Mouse (Mus musculus) R1 (cell line): ENCODE measurements around the gene Stxbp4.

Experiments
- DNase-seq: peaks from one replicate; pipeline ENCODE4 v3.0.0-alpha.2; 2018; ENCODE audit warnings: low read depth, low spot score

Gene Stxbp4

DNA sequence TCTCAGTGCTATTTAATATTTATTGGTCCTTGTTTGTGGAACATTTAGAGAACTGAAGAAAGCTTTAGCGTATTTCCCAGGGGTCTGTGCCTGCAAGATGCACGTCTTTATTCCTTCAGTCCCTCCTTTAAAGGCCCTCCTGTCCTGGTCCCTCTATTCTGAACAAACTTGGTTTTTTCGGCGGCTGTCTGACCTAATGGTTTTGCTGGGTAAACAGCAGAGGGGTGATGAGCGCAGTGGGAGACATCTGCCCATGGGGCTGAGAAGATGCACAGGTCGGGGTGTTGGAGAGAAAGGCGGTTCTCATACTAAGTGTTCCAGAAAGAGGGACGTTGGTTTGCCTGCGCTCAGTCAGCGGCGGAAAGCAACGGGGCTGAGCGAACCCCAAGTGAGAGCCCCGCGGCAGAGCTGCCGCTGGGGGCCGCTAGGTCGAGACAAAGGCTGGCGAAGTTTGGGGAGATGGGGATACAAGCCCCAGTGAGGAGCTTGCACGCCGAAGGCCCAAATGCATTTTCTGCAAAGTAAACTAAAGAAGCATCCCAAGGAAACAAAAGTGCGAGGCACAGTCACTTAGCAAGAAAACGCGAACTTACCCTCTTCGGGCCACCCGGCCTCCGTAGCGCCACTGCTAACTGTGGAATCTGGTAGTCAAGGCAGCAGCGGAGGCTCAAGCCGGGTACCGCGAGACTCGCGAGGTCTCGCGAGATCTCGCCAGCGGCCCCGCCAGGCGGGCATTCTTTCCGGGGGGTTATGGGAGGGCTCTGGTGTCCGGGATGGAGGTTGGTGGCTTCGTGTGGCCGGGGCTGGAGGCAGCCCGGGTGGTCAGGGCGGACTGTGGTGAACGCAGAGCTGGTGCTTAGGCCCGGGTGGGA, at the start of gene Stxbp4, which contains the start of gene Cox11:
Gene Stxbp4 (minus strand): TSS at position 645 of the 872 bp plus-strand sequence.
Gene Cox11 (plus strand): TSS at position 734 of the 872 bp plus-strand sequence.
- peak; percentile 96 for DNase-seq

DNA sequence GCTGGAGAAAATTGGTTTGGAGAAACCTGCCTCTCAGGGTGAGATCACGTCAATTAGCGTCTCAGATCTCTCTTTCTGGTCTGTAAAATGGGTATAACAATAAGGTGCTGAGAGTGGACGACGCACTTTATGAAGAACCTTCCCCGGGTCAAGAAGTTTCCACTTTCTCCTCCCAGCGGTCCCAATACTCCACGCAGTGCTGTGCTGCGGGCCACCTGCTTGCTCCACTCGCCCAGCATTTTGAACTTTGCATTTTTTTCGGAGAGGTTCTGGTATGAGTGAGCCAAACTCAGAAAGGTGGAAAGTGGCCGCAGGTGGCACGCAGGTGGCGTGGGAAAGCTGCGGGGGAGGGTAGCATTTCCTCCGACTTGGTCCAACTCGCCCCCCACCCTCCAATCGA, 49.2 kb upstream of the Stxbp4 start:
- DNase-seq: no peak

DNA sequence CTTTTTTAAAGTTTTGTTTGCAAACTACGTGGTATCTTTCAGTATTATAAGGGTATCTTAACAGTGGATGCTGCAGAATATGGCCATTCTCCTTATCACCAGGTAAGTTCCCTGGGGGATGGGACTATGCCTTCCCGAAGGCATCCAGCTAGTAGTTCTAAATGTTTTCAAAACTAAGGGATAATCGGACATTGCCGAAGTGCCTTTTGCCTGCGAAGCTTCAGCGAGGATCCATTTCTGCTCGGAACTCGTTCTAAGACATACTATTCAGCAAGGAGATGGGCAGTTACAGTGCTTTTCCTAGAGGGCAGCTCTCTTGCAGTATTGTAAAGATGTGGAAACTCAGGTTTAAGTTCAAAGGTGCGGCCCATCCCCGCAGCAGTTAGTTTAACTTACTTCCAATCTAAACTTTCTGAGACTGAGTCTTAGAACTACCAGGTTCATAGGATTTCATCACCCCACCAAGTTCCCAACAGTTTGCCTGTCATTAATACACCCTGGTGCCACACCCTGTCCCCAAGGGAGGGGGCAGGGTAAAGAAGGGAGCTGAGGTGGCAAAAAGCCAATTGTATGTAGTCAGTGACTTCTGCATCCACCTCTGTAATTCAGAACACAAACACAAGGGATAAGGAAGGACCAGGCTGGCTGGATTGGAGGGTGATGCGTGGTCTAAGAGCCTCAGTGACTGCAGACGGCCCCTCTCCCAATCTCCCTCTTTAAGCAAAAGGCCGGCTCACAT, 48.6 kb upstream of the Stxbp4 start:
- no peak for DNase-seq

DNA sequence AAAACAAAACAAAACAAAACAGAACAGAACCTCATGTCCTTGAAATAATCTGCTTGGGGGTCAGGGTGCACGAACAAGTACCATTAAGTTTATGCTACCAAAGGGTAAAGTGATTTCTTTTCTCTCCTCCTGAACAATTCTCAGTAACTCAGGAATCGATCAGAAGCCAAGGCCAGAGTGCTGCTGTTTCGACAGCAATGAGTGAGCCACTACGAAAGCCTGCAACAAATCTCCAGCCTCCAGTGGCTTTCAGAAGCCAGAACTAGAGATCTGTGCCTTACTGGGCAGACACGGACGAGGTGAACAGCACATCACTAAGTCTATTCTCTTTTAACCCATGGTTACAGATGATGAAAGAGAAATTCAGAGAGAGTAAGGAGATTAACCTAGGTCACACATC, 47.3 kb upstream of the Stxbp4 start:
- DNase-seq: no peak

GRCm38 (mm10) chr11:90684765-90685164, 46.9 kb upstream of the Stxbp4 start:
- DNase-seq: no peak

- no peak for DNase-seq
Observed at GRCm38 (mm10) chr11:90681171-90681570, 43.3 kb upstream of the Stxbp4 start.

DNA sequence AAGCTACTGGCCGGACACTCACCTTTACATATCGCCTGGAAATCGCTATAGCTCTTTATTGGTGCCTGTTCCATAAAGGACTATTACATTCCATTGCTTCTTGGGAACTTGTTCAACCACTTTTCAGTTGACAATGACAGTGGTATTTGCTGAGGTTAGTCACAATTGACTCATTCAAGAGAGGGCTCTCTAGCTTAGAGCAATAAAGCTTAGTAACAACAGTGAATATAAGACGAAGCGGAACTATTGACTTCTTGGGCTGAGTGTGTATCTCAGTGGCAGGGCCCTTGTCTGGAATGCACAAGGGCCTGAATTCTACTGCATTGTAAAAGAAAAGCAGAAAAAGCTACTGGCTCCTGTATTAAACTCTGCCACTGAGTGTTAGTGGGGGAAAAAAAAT, 40.7 kb upstream of the Stxbp4 start:
- DNase-seq: no peak

DNA sequence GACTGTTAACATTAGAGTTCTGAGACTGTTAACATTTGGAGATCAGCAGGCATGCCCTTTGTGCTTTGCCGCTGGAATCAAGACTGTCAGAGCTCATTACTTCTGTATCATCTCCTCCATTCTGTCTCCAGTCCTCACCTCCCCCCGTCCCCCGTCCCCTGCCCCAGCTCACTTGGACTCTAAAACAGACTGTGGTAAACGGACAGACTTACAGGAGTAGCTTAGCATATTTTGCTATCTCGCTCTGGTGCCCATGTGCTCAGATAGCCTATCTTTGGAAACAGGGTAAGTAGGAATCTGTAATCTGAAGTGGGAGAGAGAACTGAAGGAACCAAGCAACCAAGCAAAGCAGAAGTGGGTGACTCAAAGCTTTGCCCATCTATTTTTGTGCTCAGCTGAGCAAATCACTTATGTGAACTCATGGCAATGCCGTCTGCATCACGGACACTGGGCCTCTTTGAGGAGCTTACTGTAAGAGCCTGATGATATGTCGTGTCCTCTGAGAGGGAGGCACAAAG, 39.9 kb upstream of the Stxbp4 start:
- DNase-seq: no peak

GRCm38 (mm10) chr11:90677027-90677426, 39.1 kb upstream of the Stxbp4 start:
- DNase-seq: no peak

DNA sequence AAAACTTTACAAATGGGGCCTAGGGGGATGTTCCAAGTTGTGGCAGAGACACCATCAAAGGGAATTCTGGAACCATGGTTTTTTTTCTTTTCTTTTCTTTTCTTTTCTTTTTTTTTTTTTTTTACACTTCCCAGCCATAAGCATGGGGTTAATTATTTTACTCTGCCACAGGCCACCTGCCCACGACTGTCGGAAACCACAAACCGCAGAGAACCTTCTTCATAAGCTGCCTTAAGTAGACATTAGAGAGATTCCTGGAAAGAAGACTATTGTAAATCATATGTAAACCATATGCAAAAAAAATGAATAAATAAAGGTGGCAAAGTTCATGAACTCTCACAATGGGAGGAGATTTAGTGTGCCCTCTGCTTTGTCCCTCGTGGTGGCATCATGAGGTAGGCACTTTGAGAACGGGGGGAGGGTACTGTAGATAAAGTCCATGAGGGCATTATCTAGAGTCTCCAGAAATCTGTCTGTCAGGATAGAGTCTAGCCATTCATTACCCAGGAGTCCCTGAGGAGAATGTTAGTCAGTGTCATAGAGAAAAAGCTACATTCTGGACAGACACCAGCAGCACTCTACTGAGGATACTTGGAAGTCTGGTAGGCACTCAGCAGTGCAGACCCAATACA, 37.7 kb upstream of the Stxbp4 start:
- no peak for DNase-seq

DNA sequence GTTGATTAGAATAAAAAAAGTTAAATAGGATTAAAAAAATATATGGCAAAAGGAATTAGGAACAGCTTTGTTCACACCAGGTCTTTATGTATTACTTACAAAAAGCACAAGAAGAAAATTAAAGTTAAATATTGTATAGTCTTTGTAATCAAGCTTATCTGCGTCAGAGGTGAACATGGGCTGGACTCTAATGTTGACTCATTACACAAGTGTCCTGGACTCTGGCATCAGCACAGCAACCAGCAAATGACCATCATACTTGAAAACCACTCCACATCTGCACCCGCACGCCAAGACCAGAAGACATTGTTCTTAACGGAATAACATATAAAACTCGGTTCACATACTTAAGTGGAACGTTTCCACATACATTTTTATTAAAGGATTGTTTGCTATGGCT, 29.4 kb upstream of the Stxbp4 start:
- no peak for DNase-seq

DNA sequence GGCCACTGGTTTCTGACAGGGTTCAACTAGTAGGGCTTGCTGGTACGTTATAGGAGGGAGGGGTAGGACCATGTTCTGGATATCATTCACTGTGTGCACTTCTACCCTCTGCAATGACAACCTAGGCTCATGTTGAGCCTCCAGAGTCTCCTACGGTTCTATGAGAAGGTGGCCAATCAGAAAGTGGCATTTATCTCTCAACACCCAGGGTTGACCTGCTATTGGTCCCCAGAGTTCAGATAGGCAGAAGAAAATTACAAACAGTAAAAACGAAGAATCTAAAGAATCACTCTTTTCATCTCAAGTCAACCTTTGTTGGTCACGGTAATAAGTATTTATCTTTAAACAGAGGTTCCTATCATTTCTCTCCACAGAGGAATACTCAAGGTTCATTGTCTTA, 29.0 kb upstream of the Stxbp4 start:
- no peak for DNase-seq

DNA sequence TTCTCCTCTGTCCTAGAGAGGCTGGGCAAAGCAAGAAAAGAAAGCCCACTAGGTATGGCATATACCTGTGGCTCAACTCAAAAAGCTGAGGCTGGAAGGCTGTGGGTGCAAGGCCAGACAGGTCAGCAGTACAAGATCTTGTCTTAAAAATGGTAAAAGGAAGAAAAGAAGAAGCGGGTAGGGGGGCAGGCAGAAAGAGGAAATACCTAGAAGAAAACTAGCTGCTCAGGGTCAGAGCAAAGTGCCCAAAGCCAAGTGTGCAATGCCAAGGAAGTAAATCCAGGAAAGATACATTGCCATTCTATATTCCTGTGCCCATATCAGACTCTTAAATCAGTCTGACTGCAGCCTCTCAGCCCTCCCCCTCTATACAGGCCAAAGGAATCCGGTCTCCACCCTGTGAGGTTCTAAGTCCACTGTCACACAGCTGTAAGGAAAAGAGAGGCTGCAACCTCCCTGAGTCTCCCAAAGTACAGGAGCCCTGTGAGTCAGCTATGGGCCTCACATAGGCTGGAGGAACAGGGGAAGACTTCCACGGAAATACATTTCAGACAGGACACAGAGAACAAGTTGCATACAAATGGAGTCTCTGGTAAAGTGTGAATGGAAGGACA, 28.4 kb upstream of the Stxbp4 start:
- no peak for DNase-seq

DNA sequence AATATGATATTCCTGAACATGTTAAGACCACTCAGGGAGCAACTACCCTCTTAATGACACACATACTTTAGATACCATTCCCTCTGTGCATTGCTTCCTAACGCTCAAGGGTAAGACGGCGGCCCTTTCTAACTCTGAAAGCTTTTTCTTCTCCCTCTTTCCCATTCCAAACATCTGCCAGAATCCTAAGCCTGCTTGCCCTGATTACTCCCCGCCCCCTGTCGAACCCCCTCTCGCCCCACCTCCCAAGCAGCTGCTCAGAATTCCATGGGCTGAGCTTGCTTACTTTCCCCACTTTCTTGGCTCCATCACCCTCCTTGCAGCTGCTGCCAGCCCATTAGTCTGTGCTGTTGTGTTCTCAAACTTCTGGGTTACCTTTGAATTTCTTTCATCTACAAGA, 27.3 kb upstream of the Stxbp4 start:
- DNase-seq: no peak

DNA sequence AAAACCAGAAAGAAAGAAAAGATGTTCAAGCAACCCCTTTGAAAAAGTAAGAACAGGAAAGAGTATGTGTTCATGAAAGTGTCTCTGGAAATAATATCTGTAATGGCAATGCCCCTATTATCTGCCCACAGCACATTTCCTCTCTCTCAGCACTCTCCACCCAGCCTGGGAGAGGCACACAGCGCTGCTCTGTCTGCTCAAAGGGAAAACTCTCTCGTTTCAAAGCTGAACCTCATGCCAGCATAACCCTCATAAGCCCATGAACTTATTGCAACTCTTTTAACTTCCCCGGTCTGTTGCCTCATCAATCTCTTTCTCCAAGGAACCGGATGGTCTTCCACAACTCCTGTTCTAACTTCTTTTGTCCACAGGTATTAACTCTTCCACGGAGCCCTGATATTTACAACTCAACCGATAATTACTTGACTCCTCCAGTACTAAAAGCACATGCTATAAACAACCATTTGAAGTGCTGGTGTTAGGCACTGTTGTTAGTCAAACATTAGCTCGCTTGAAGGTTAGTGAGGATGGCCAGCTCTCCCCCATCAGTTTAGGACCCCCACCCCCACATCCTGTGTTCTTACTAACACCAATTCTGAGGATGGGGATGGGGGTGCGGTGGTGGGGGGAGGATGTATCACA, 26.6 kb upstream of the Stxbp4 start:
- DNase-seq: no peak

- no peak for DNase-seq
Observed at GRCm38 (mm10) chr11:90663618-90664297, 25.9 kb upstream of the Stxbp4 start.

DNA sequence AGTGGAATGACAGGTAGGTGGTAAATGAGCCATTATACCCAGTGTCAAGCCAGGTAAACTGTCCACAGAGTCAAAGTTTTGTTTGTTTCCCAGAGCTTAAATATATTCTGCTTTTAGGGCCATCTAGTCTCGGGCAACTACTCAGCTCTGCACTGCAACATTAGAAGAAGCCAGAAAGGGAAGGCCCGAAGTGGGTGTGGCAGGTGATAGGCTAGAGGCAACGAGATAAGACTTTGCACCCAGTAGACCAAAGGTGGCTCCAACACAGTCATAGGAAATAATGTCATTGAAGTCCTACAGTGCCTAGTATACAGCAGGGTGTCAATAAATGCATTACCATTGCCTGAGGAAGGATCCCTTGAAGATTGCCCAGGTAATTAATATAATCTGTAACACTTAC, 25.2 kb upstream of the Stxbp4 start:
- no peak for DNase-seq

- DNase-seq: no peak
Observed at GRCm38 (mm10) chr11:90660662-90661061, 22.8 kb upstream of the Stxbp4 start.

GRCm38 (mm10) chr11:90657527-90657926, 19.6 kb upstream of the Stxbp4 start:
- DNase-seq: no peak

- no peak for DNase-seq
Observed at GRCm38 (mm10) chr11:90652603-90653002, 14.7 kb upstream of the Stxbp4 start.
